Mouse (Mus musculus): ENCODE results near the gene Ralgps1. TPM values are rescaled to one million over a fixed set of nuclear protein-coding genes. Genes with fewer than 3 reads are reported as not detected.

Ralgps1 gene
- total and polyA plus RNA-seq, 3 experiments = 0.89 to 2.6 TPM; not detected in 1

GRCm38 (mm10) chr2:33369453-33369852 lies 1.8 kb downstream of the Ralgps1 start:
- no peak overlapping the region for H3K4me3 ChIP-seq (ENCODE audit: control insufficient read depth in 1 of 2, insufficient read depth in 1 of 2, low read depth in 2 of 2, low read length in 2 of 2)
- no peak for DNase-seq (ENCODE audit: low read depth, low spot score)

GRCm38 (mm10) chr2:33368486-33368885 lies 2.8 kb downstream of the Ralgps1 start:
- no peak for DNase-seq (ENCODE audit: low read depth, low spot score)
- Histone ChIP-seq H3K36me3 (ENCODE audit: control insufficient read depth in 1 of 2, insufficient read depth in 2 of 2, low read length in 2 of 2) (no peaks in the 10 kb centered on the region; a peak in 1 of 4 replicates), H3K4me1 (ENCODE audit: control insufficient read depth in 1 of 2, insufficient read depth in 2 of 2, low read length in 2 of 2) (peaks cover 0 to 3% of the 10 kb centered on the region in 2 experiments; a peak in 1 of 4 replicates), H3K4me3 (ENCODE audit: control insufficient read depth in 1 of 2, insufficient read depth in 1 of 2, low read depth in 2 of 2, low read length in 2 of 2) (no peak overlapping the region), H3K27me3 (ENCODE audit: control insufficient read depth in 1 of 2, insufficient read depth in 2 of 2, low read length in 2 of 2) (no peaks in the 10 kb centered on the region), H3K79me2 (ENCODE audit: control insufficient read depth, insufficient read depth, low read length, poor library complexity) (no peaks in the 10 kb centered on the region), H3K9me3 (replicated peaks; ENCODE audit: insufficient read depth, low read length) (no peaks in the 10 kb centered on the region), H3K9ac (ENCODE audit: control insufficient read depth, low read depth, low read length, poor library complexity, severe bottlenecking) (no peak overlapping the region), H3K27ac (ENCODE audit: control insufficient read depth, low read depth, low read length) (no peak overlapping the region)
- TF ChIP-seq UBTF (IDR thresholded peaks at IDR 0.05; ENCODE audit: borderline replicate concordance, insufficient read depth, low read depth, low read length) (no peak), MYC (IDR thresholded peaks at IDR 0.05; ENCODE audit: low read depth, low read length) (no peak), HCFC1 (IDR thresholded peaks at IDR 0.05; ENCODE audit: low read depth, low read length) (no peak), EP300 (IDR thresholded peaks at IDR 0.05; ENCODE audit: low read depth in 1 of 2, low read length in 2 of 2) (no peak), MAZ (IDR thresholded peaks at IDR 0.05; ENCODE audit: low read depth, low read length) (no peak), MEF2A (IDR thresholded peaks at IDR 0.05; ENCODE audit: extremely low read depth, insufficient replicate concordance, low read depth, low read length, poor library complexity, severe bottlenecking) (no peak), RCOR1 (IDR thresholded peaks at IDR 0.05; ENCODE audit: low read depth, low read length) (no peak), POLR2A (IDR thresholded peaks at IDR 0.05; ENCODE audit: control insufficient read depth in 1 of 2, insufficient read depth in 1 of 2, low read depth in 1 of 2, low read length in 2 of 2, poor library complexity in 1 of 2) (no peak), NELFE (IDR thresholded peaks at IDR 0.05; ENCODE audit: low read depth, low read length) (no peak), TBP (IDR thresholded peaks at IDR 0.05; ENCODE audit: low read depth, low read length) (no peak), MAFK (IDR thresholded peaks at IDR 0.05; ENCODE audit: borderline replicate concordance, low read depth, low read length) (no peak), CTCF (IDR thresholded peaks at IDR 0.05 in 2 of 3, conservative IDR thresholded peaks at IDR 0.05 in 1 of 3; ENCODE audit: control insufficient read depth in 1 of 3, insufficient read depth in 1 of 3, low read depth in 2 of 3, low read length in 3 of 3, poor library complexity in 1 of 3, severe bottlenecking in 1 of 3) (no peak), CHD2 (IDR thresholded peaks at IDR 0.05; ENCODE audit: low read length) (no peak), MYB (IDR thresholded peaks at IDR 0.05; ENCODE audit: low read depth, low read length) (no peak), MAX (IDR thresholded peaks at IDR 0.05; ENCODE audit: low read length) (no peak), POLR2AphosphoS5 (IDR thresholded peaks at IDR 0.05; ENCODE audit: borderline replicate concordance, low read depth, low read length) (no peak), POLR2AphosphoS2 (IDR thresholded peaks at IDR 0.05; ENCODE audit: low read length) (no peak), ELF1 (IDR thresholded peaks at IDR 0.05; ENCODE audit: low read depth, low read length) (no peak), SMC3 (IDR thresholded peaks at IDR 0.05; ENCODE audit: low read depth, low read length) (no peak), NRF1 (IDR thresholded peaks at IDR 0.05; ENCODE audit: insufficient read depth, low read depth, low read length, poor library complexity, severe bottlenecking) (no peak)

More at GRCm38 (mm10) chr2:33369453-33369852, 1.8 kb downstream of the Ralgps1 start:
- Histone ChIP-seq H3K27ac (ENCODE audit: control insufficient read depth, low read depth, low read length) (no peak overlapping the region), H3K4me1 (ENCODE audit: control insufficient read depth in 1 of 2, insufficient read depth in 2 of 2, low read length in 2 of 2) (peaks cover 0 to 3% of the 10 kb centered on the region in 2 experiments; a peak in 1 of 4 replicates), H3K79me2 (ENCODE audit: control insufficient read depth, insufficient read depth, low read length, poor library complexity) (no peaks in the 10 kb centered on the region), H3K36me3 (ENCODE audit: control insufficient read depth in 1 of 2, insufficient read depth in 2 of 2, low read length in 2 of 2) (no peaks in the 10 kb centered on the region; a peak in 1 of 4 replicates), H3K9ac (ENCODE audit: control insufficient read depth, low read depth, low read length, poor library complexity, severe bottlenecking) (no peak overlapping the region), H3K9me3 (replicated peaks; ENCODE audit: insufficient read depth, low read length) (no peaks in the 10 kb centered on the region), H3K27me3 (ENCODE audit: control insufficient read depth in 1 of 2, insufficient read depth in 2 of 2, low read length in 2 of 2) (no peaks in the 10 kb centered on the region; a peak in 1 of 4 replicates)
- TF ChIP-seq E2F4 (IDR thresholded peaks at IDR 0.05; ENCODE audit: borderline replicate concordance, low read depth, low read length) (no peak), CHD2 (IDR thresholded peaks at IDR 0.05; ENCODE audit: low read length) (no peak), EP300 (IDR thresholded peaks at IDR 0.05; ENCODE audit: low read depth in 1 of 2, low read length in 2 of 2) (no peak), UBTF (IDR thresholded peaks at IDR 0.05; ENCODE audit: borderline replicate concordance, insufficient read depth, low read depth, low read length) (no peak), MAFK (IDR thresholded peaks at IDR 0.05; ENCODE audit: borderline replicate concordance, low read depth, low read length) (no peak), USF2 (IDR thresholded peaks at IDR 0.05; ENCODE audit: borderline replicate concordance in 1 of 2, insufficient read depth in 1 of 2, low read depth in 1 of 2, low read length in 2 of 2) (no peak), TBP (IDR thresholded peaks at IDR 0.05; ENCODE audit: low read depth, low read length) (no peak), ETS1 (IDR thresholded peaks at IDR 0.05; ENCODE audit: low read depth, low read length) (no peak), KAT2A (conservative IDR thresholded peaks at IDR 0.05; ENCODE audit: low read depth, low read length) (no peak), NRF1 (IDR thresholded peaks at IDR 0.05; ENCODE audit: insufficient read depth, low read depth, low read length, poor library complexity, severe bottlenecking) (no peak), CHD1 (IDR thresholded peaks at IDR 0.05; ENCODE audit: low read depth, low read length) (no peak), MAX (IDR thresholded peaks at IDR 0.05; ENCODE audit: low read length) (no peak), SMC3 (IDR thresholded peaks at IDR 0.05; ENCODE audit: low read depth, low read length) (no peak), TCF12 (IDR thresholded peaks at IDR 0.05; ENCODE audit: low read depth, low read length) (no peak), USF1 (IDR thresholded peaks at IDR 0.05; ENCODE audit: low read depth, low read length) (no peak), SIN3A (IDR thresholded peaks at IDR 0.05; ENCODE audit: low read length) (no peak), RCOR1 (IDR thresholded peaks at IDR 0.05; ENCODE audit: low read depth, low read length) (no peak)

Data from MEL (cell line).